Comparison of ENCODE assay signal across 11 mouse cellular contexts in the genomic region with DNA sequence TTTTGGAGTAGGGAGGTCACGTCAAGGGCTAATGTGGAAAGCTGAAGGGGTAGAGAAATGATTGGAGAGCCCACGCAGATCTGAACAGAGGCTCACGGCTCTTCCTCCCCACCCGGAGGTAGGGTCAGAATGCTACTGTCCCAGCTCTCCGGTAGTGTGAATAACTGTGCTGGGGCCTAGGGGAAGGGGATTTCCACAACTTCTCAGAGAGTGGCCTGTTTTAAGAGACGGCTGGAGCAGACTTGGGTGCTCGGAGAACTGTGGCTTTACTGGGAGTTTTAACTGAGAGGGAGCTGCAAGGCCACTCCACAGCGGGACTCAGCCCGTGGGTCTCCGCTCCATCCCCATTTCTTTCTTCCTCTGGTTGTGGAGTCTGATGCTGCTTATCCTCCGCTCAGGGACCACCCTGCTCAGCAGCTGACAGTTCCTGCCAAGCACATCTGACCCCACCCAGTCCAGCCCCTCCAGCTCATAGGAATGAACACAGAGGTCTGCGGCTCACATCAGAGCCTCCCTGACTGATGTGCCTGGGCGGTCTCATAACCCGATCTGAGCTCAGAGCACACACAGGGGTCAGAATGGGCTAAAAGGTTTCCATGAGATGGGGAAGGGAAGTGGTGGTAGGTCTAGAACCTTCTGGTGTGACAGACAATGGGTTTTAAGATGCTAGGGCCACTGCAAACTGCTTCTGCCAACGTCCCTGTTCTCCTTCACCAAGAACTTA. TPM values are rescaled to one million over a fixed set of nuclear protein-coding genes. Genes with fewer than 3 reads are reported as not detected.
DNase-seq lines count a peak whose midpoint lies in the region; ATAC-seq lines count a peak whose summit lies in the region.
"Had no signal": no experiment of that assay in that cellular context is flagged by ENCODE, and none has a peak within 500 bp of the region (broad histone marks: within the 10 kb centered on the region; RNA-seq: fewer than 3 reads in every experiment).

No protein-coding gene starts in this region.

- H3K9me3 ChIP-seq in heart, embryonic 10.5 days = no peaks in the 10 kb centered on the region
- H3K9me3 ChIP-seq in heart, embryonic 11.5 days (replicated peaks; ENCODE audit: control insufficient read depth, low read length) = no peaks in the 10 kb centered on the region
- H3K9me3 ChIP-seq in limb, embryonic 10.5 days (replicated peaks) = no peaks in the 10 kb centered on the region

- DNase-seq in heart, embryonic 10.5 days (ENCODE audit: low spot score) = peak; percentile 65
- DNase-seq in layer of hippocampus, adult 9-11 months = peak; percentile 1
- no peak for DNase-seq in layer of hippocampus, adult 8-10 months (ENCODE audit: low spot score in 2 of 2)
- peak; percentile 34 for DNase-seq in ZHBTc4 (ENCODE audit: low read depth, low spot score)
- DNase-seq in limb, embryonic 10.5 days (ENCODE audit: low spot score) = no peak
- no peak for DNase-seq in B cell, adult 2 months
- DNase-seq in retina, postnatal 1 day = no peak
- DNase-seq: embryo, embryonic 11 days; right cerebral cortex, adult 18-20 months had no signal

- H3K27ac ChIP-seq in heart, embryonic 10.5 days = peak overlapping the region; percentile 42; the same call in 1 of the 2 replicates
- no peak overlapping the region for H3K27ac ChIP-seq in heart, embryonic 11.5 days (ENCODE audit: low read depth, low read length)
- 0 out of 2 replicates have a peak overlapping the region, but pooled peaks have one; percentile 1 for H3K27ac ChIP-seq in limb, embryonic 10.5 days

- peaks cover 38% of the 10 kb centered on the region for H3K36me3 ChIP-seq in heart, embryonic 10.5 days
- 0 out of 2 replicates have a peak, but pooled peaks cover 2% of the 10 kb centered on the region for H3K36me3 ChIP-seq in heart, embryonic 11.5 days (ENCODE audit: control insufficient read depth, insufficient read depth, low read length)
- H3K36me3 ChIP-seq in limb, embryonic 10.5 days = peaks cover 8% of the 10 kb centered on the region; the same call in 1 of the 2 replicates

- ATAC-seq in heart, embryonic 11.5 days (replicated peaks; ENCODE audit: insufficient number of reproducible peaks, low FRiP score, low TSS enrichment) = no peak
- ATAC-seq: forebrain, embryonic 16.5 days had no signal

- no peaks in the 10 kb centered on the region for H3K27me3 ChIP-seq in heart, embryonic 10.5 days (ENCODE audit: insufficient read depth, poor library complexity, severe bottlenecking)
- no peaks in the 10 kb centered on the region for H3K27me3 ChIP-seq in heart, embryonic 11.5 days (ENCODE audit: control insufficient read depth, insufficient read depth, low read length)
- H3K27me3 ChIP-seq in limb, embryonic 10.5 days (ENCODE audit: low read depth, poor library complexity, severe bottlenecking) = no peaks in the 10 kb centered on the region

- no peak overlapping the region for H3K4me3 ChIP-seq in heart, embryonic 10.5 days
- H3K4me3 ChIP-seq in heart, embryonic 11.5 days (ENCODE audit: low read depth, low read length) = no peak overlapping the region
- H3K4me3 ChIP-seq in limb, embryonic 10.5 days = no peak overlapping the region

- H3K4me1 ChIP-seq in heart, embryonic 10.5 days = peaks cover 45% of the 10 kb centered on the region
- peaks cover 13% of the 10 kb centered on the region for H3K4me1 ChIP-seq in heart, embryonic 11.5 days (ENCODE audit: control insufficient read depth, insufficient read depth, low read length)
- H3K4me1 ChIP-seq in limb, embryonic 10.5 days = peaks cover 34% of the 10 kb centered on the region

- H3K4me2 ChIP-seq in heart, embryonic 11.5 days = no peak overlapping the region

- H3K9ac ChIP-seq in heart, embryonic 11.5 days (ENCODE audit: low read depth, low read length) = no peak overlapping the region

- WGBS in heart, embryonic 10.5 days = 67% methylated on average over 15 of the region's 15 CpGs
- WGBS in heart, embryonic 11.5 days (ENCODE audit: insufficient replicate concordance) = 70% methylated on average over 15 of the region's 15 CpGs
- 75% methylated on average over 15 of the region's 15 CpGs for WGBS in limb, embryonic 10.5 days

RNA-seq across cellular contexts. Expression of gene Lgals9, which starts 30.0 kb away (rescaled TPM):
- 11.6 and 29.8 TPM in 2 replicates for polyA plus RNA-seq in heart, embryonic 10.5 days (2016; fragmentation: Nextera tagmentation; extraction: Ambion mirVana)
- 41.9 and 44.6 TPM in 2 replicates for polyA plus RNA-seq in heart, embryonic 11.5 days (2014; fragmentation: Nextera tagmentation; extraction: Ambion mirVana)
- total RNA-seq in layer of hippocampus, adult 8-10 months (2022) = 10 to 100 TPM in 2 of 4 experiments, 1 to 10 TPM in 2; 3.7 to 18.7 (median 8.7) TPM
- 1.0 and 1.8 TPM in 2 replicates for polyA plus RNA-seq in limb, embryonic 10.5 days (2016; fragmentation: Nextera tagmentation; extraction: Ambion mirVana)

Comparison
In these comparisons a context has a peak if more than half of its experiments do, and no peak if none do; other contexts are left out.
1. DNase-seq: peak in heart, embryonic 10.5 days (single experiment), layer of hippocampus, adult 9-11 months (single experiment) and ZHBTc4 (single experiment); none in layer of hippocampus, adult 8-10 months (0 of 2), limb, embryonic 10.5 days (single experiment), B cell, adult 2 months (0 of 2) and retina, postnatal 1 day (single experiment).